ENCODE assay signal across 10 mouse cellular contexts in genomic region chr7:115204916-115205315, GRCm38 (mm10).
A peak's percentile ranks its signal among the peaks of the same experiment; 100 is the strongest.
DNase-seq lines count a peak whose midpoint lies in the region; ATAC-seq and TF ChIP-seq lines count a peak whose summit lies in the region.
"Had no signal": no experiment of that assay in that cellular context is flagged by ENCODE, and none has a peak within 500 bp of the region (broad histone marks: within the 10 kb centered on the region; RNA-seq: fewer than 3 reads in every experiment).

No protein-coding gene starts in this region.

- no peaks in the 10 kb centered on the region for H3K27me3 ChIP-seq in hindbrain, postnatal 0 days (ENCODE audit: insufficient read depth, low read length)

- H3K4me3 ChIP-seq in lung, adult 2 months (replicated peaks; ENCODE audit: extremely low read depth, low read depth, low read length): no peak overlapping the region
- H3K4me3 ChIP-seq in hindbrain, postnatal 0 days (ENCODE audit: low read length): no peak overlapping the region
- H3K4me3 ChIP-seq: left cerebral cortex, adult 2 months had no signal

- no peak for TF ChIP-seq CTCF in lung, adult 2 months (IDR thresholded peaks at IDR 0.05; ENCODE audit: insufficient read depth, low read length)
- TF ChIP-seq CTCF in hindbrain, postnatal 0 days (IDR thresholded peaks at IDR 0.05; ENCODE audit: low read depth): no peak

- H3K9ac ChIP-seq in hindbrain, postnatal 0 days (replicated peaks; ENCODE audit: low read length): no peak overlapping the region

- DNase-seq in 416B (ENCODE audit: low read depth): peak; percentile 3
- DNase-seq in adrenal gland, adult 8-10 months: peak; percentile 65
- peak; percentile 30 for DNase-seq in kidney, adult 11 months
- DNase-seq in lung, adult 2 months: peak; percentile 20
- DNase-seq in hindbrain, postnatal 0 days (ENCODE audit: low spot score): no peak
- no peak for DNase-seq in right cerebral cortex, postnatal 36 days (ENCODE audit: low spot score in 2 of 2)
- DNase-seq: cerebellum, adult 2 months; gastrocnemius, postnatal 10 days had no signal

- H3K27ac ChIP-seq in hindbrain, postnatal 0 days: no peak overlapping the region
- H3K27ac ChIP-seq: left cerebral cortex, adult 2 months had no signal

- WGBS in lung, adult 2 months: 36% methylated on average over 3 of the region's 3 CpGs
- WGBS in hindbrain, postnatal 0 days: 69% methylated on average over 3 of the region's 3 CpGs

- no peaks in the 10 kb centered on the region for H3K9me3 ChIP-seq in hindbrain, postnatal 0 days (ENCODE audit: low read length)

- no peaks in the 10 kb centered on the region for H3K4me1 ChIP-seq in lung, adult 2 months (ENCODE audit: control insufficient read depth, insufficient read depth, low read length)
- H3K4me1 ChIP-seq in hindbrain, postnatal 0 days (ENCODE audit: insufficient read depth, low read length): no peaks in the 10 kb centered on the region

- no peaks in the 10 kb centered on the region for H3K36me3 ChIP-seq in hindbrain, postnatal 0 days (ENCODE audit: insufficient read depth, low read length)

- no peak overlapping the region for H3K4me2 ChIP-seq in hindbrain, postnatal 0 days (ENCODE audit: low read depth, low read length)

- ATAC-seq in hindbrain, postnatal 0 days: no peak
- ATAC-seq in megakaryocyte-erythroid progenitor cell, adult 5-6 weeks (replicated peaks; ENCODE audit: low FRiP score, low TSS enrichment, poor library complexity, severe bottlenecking): no peak

- TF ChIP-seq POLR2A in lung, adult 2 months (IDR thresholded peaks at IDR 0.05; ENCODE audit: borderline replicate concordance, extremely low read depth, low read depth, low read length): no peak

Comparison
In these comparisons a context has a peak if more than half of its experiments do, and no peak if none do; other contexts are left out.
1. DNase-seq: peak in 416B (single experiment), adrenal gland, adult 8-10 months (single experiment), kidney, adult 11 months (single experiment) and lung, adult 2 months (single experiment); none in hindbrain, postnatal 0 days (single experiment) and right cerebral cortex, postnatal 36 days (0 of 2).